Mouse (Mus musculus) embryonic facial prominence, embryonic 10.5 days (tissue): Measurements from ENCODE around the gene Chd2. TPM values are rescaled to one million over a fixed set of nuclear protein-coding genes. Genes with fewer than 3 reads are reported as not detected.
"Not testable (repeated sequence)": the region's sequence is repeated elsewhere in the genome, so short reads cannot be mapped to it uniquely, and the experiment has no call there.

Experiments used
- DNase-seq: peaks from one replicate; pipeline ENCODE4 v3.0.0-alpha.2; 2017; ENCODE audit warnings: low spot score
- H3K27ac ChIP-seq: fragments of 300-500 bp; sonication (generic); replicated peaks from 2 replicates; pipeline ENCODE4 v1.5.1; 2016; ENCODE audit warnings: mild to moderate bottlenecking
- H3K27me3 ChIP-seq: fragments of 300-500 bp; sonication (generic); replicated peaks from 2 replicates; pipeline ENCODE4 v1.6.1; 2016; ENCODE audit warnings: low read depth, mild to moderate bottlenecking; ENCODE audit not compliant: poor library complexity, severe bottlenecking
- H3K36me3 ChIP-seq: fragments of 300-500 bp; sonication (generic); replicated peaks from 2 replicates; pipeline ENCODE4 v1.6.1; 2016; ENCODE audit warnings: mild to moderate bottlenecking, moderate library complexity
- H3K4me1 ChIP-seq: fragments of 300-500 bp; sonication (generic); 2 replicates; pipeline ENCODE4 v1.6.1; 2016
- H3K4me3 ChIP-seq: fragments of 300-500 bp; sonication (generic); 2 replicates; pipeline ENCODE4 v1.5.1; 2016; ENCODE audit warnings: mild to moderate bottlenecking, moderate library complexity
- H3K9me3 ChIP-seq: fragments of 300-500 bp; sonication (generic); 2 replicates; pipeline ENCODE4 v1.6.1; 2016; ENCODE audit warnings: mild to moderate bottlenecking
- WGBS: fragments of 180-500 bp; shearing (Covaris S2); methylation state at CpG from one replicate; pipeline ENCODE4 v1.1.7; 2016; 5-methylcytosine and 5-hydroxymethylcytosine counted together
- polyA plus RNA-seq: library from polyadenylated mRNA; unstranded; fragments of >200 nt; fragmentation: Nextera tagmentation; extraction: Ambion mirVana; gene quantifications from 2 replicates; pipeline ENCODE4 v1.2.1, GENCODE M21; 2016

The Chd2 gene
- polyA plus RNA-seq, 1 experiment from 2014 or later: 54.8 TPM

- Histone ChIP-seq H3K9me3 (no peaks in the 10 kb centered on the region), H3K36me3 (peaks cover 39% of the 10 kb centered on the region), H3K27ac (no peak overlapping the region), H3K4me3 (no peak overlapping the region), H3K4me1 (peaks cover 47% of the 10 kb centered on the region), H3K27me3 (no peaks in the 10 kb centered on the region)
- no peak for DNase-seq
- 84% methylated on average over 2 of the region's 2 CpGs for WGBS
Observed at GRCm38 (mm10) chr7:73534937-73535860, 6.4 kb downstream of the Chd2 start.

GRCm38 (mm10) chr7:73533457-73533856 is 8.2 kb downstream of the Chd2 start:
- peaks cover 54% of the 10 kb centered on the region for H3K36me3 ChIP-seq
- no peak for DNase-seq
- H3K9me3 ChIP-seq: no peaks in the 10 kb centered on the region
- peaks cover 47% of the 10 kb centered on the region for H3K4me1 ChIP-seq
- H3K27me3 ChIP-seq: no peaks in the 10 kb centered on the region
- H3K4me3 ChIP-seq: no peak overlapping the region
- H3K27ac ChIP-seq: 0 out of 2 replicates have a peak overlapping the region, but pooled peaks have one; percentile 2
- WGBS: 62% methylated on average over 2 of the region's 2 CpGs

GRCm38 (mm10) chr7:73532916-73533315 is 8.7 kb downstream of the Chd2 start:
- H3K27me3 ChIP-seq: no peaks in the 10 kb centered on the region
- no peak overlapping the region for H3K4me3 ChIP-seq
- H3K27ac ChIP-seq: 0 out of 2 replicates have a peak overlapping the region, but pooled peaks have one; percentile 2
- no peak for DNase-seq
- no peaks in the 10 kb centered on the region for H3K9me3 ChIP-seq
- H3K4me1 ChIP-seq: peaks cover 47% of the 10 kb centered on the region
- WGBS: 86% methylated on average over 3 of the region's 3 CpGs
- peaks cover 57% of the 10 kb centered on the region for H3K36me3 ChIP-seq

GRCm38 (mm10) chr7:73532139-73532538 is 9.5 kb downstream of the Chd2 start:
- peaks cover 45% of the 10 kb centered on the region for H3K4me1 ChIP-seq
- H3K4me3 ChIP-seq: no peak overlapping the region
- no peaks in the 10 kb centered on the region for H3K27me3 ChIP-seq
- H3K36me3 ChIP-seq: peaks cover 61% of the 10 kb centered on the region
- no peaks in the 10 kb centered on the region for H3K9me3 ChIP-seq
- 88% methylated on average over 3 of the region's 3 CpGs for WGBS
- no peak overlapping the region for H3K27ac ChIP-seq
- DNase-seq: no peak

GRCm38 (mm10) chr7:73531506-73532093 is 10.0 kb downstream of the Chd2 start:
- H3K4me1 ChIP-seq: peaks cover 39% of the 10 kb centered on the region
- H3K4me3 ChIP-seq: no peak overlapping the region
- H3K27me3 ChIP-seq: no peaks in the 10 kb centered on the region
- no peak overlapping the region for H3K27ac ChIP-seq
- 87% methylated on average over 7 of the region's 7 CpGs for WGBS
- H3K9me3 ChIP-seq: no peaks in the 10 kb centered on the region
- peaks cover 63% of the 10 kb centered on the region for H3K36me3 ChIP-seq
- no peak for DNase-seq

GRCm38 (mm10) chr7:73530846-73531245 is 10.8 kb downstream of the Chd2 start:
- Histone ChIP-seq H3K4me3 (no peak overlapping the region), H3K27ac (no peak overlapping the region), H3K4me1 (peaks cover 33% of the 10 kb centered on the region), H3K36me3 (peaks cover 63% of the 10 kb centered on the region), H3K27me3 (no peaks in the 10 kb centered on the region), H3K9me3 (no peaks in the 10 kb centered on the region)
- DNase-seq: no peak
- 89% methylated on average over 5 of the region's 5 CpGs for WGBS

GRCm38 (mm10) chr7:73530164-73530563 is 11.5 kb downstream of the Chd2 start:
- Histone ChIP-seq H3K9me3 (no peaks in the 10 kb centered on the region), H3K36me3 (peaks cover 60% of the 10 kb centered on the region), H3K27ac (no peak overlapping the region), H3K4me1 (peaks cover 26% of the 10 kb centered on the region), H3K4me3 (no peak overlapping the region), H3K27me3 (no peaks in the 10 kb centered on the region)
- DNase-seq: no peak
- 89% methylated on average over 5 of the region's 5 CpGs for WGBS

- H3K36me3 ChIP-seq: peaks cover 61% of the 10 kb centered on the region
- no peaks in the 10 kb centered on the region for H3K9me3 ChIP-seq
- peaks cover 28% of the 10 kb centered on the region for H3K4me1 ChIP-seq
- H3K27ac ChIP-seq: no peak overlapping the region
- H3K4me3 ChIP-seq: no peak overlapping the region
- DNase-seq: no peak
- WGBS: 95% methylated on average over 6 of the region's 6 CpGs
- no peaks in the 10 kb centered on the region for H3K27me3 ChIP-seq
Observed at GRCm38 (mm10) chr7:73529261-73529660, 12.4 kb downstream of the Chd2 start.

- 91% methylated on average over 7 of the region's 7 CpGs for WGBS
- Histone ChIP-seq H3K36me3 (peaks cover 56% of the 10 kb centered on the region), H3K4me1 (peaks cover 20% of the 10 kb centered on the region)
- H3K4me3 ChIP-seq, H3K27me3 ChIP-seq, H3K9me3 ChIP-seq, H3K27ac ChIP-seq, DNase-seq: not testable (repeated sequence)
Observed at GRCm38 (mm10) chr7:73528377-73528894, 13.2 kb downstream of the Chd2 start.

GRCm38 (mm10) chr7:73527225-73527624 is 14.4 kb downstream of the Chd2 start:
- Histone ChIP-seq H3K4me3 (no peak overlapping the region), H3K36me3 (peaks cover 62% of the 10 kb centered on the region), H3K9me3 (no peaks in the 10 kb centered on the region), H3K27ac (no peak overlapping the region), H3K4me1 (peaks cover 13% of the 10 kb centered on the region), H3K27me3 (no peaks in the 10 kb centered on the region)
- 90% methylated on average over 4 of the region's 4 CpGs for WGBS
- no peak for DNase-seq

GRCm38 (mm10) chr7:73524454-73524952 is 17.1 kb downstream of the Chd2 start:
- H3K27ac ChIP-seq: peak overlapping the region; percentile 82
- H3K4me1 ChIP-seq: peaks cover 11% of the 10 kb centered on the region
- no peak overlapping the region for H3K4me3 ChIP-seq
- no peaks in the 10 kb centered on the region for H3K27me3 ChIP-seq
- peak; percentile 57 for DNase-seq
- no peaks in the 10 kb centered on the region for H3K9me3 ChIP-seq
- H3K36me3 ChIP-seq: peaks cover 68% of the 10 kb centered on the region
- 57% methylated on average over 9 of the region's 9 CpGs for WGBS

GRCm38 (mm10) chr7:73523608-73524259 is 17.9 kb downstream of the Chd2 start:
- H3K4me3 ChIP-seq: no peak overlapping the region
- peaks cover 11% of the 10 kb centered on the region for H3K4me1 ChIP-seq
- H3K36me3 ChIP-seq: peaks cover 68% of the 10 kb centered on the region
- no peak overlapping the region for H3K27ac ChIP-seq
- WGBS: 93% methylated on average over 1 of the region's 1 CpGs
- no peak for DNase-seq
- no peaks in the 10 kb centered on the region for H3K27me3 ChIP-seq
- no peaks in the 10 kb centered on the region for H3K9me3 ChIP-seq
